Mouse (Mus musculus) stomach, embryonic 14.5 days (tissue): ENCODE data around the gene Cfap161. TPM values are rescaled to one million over a fixed set of nuclear protein-coding genes. Genes with fewer than 3 reads are reported as not detected.

Experiments used
- ATAC-seq: fragments of 200-750 bp; cut with Nextera tagmentation; 2 replicates; pipeline ENCODE4 v1.8.0; 2017; ENCODE audit warnings: low read depth, moderate TSS enrichment; ENCODE audit not compliant: insufficient number of reproducible peaks, insufficient read depth, low FRiP score
- H3K27ac ChIP-seq: fragments of 300-500 bp; sonication (generic); 2 replicates; pipeline ENCODE4 v1.5.1; 2014; ENCODE audit warnings: mild to moderate bottlenecking, low read length, moderate library complexity, mixed read lengths
- H3K27me3 ChIP-seq: fragments of 300-500 bp; sonication (generic); 2 replicates; pipeline ENCODE4 v1.6.1; 2014; ENCODE audit warnings: low read length, control low read depth, mixed read lengths; ENCODE audit not compliant: control insufficient read depth, insufficient read depth
- H3K36me3 ChIP-seq: fragments of 300-500 bp; sonication (generic); 2 replicates; pipeline ENCODE4 v1.6.1; 2014; ENCODE audit warnings: mild to moderate bottlenecking, control low read depth, low read length, moderate library complexity, mixed read lengths; ENCODE audit not compliant: control insufficient read depth, insufficient read depth
- H3K4me1 ChIP-seq: fragments of 300-500 bp; sonication (generic); 2 replicates; pipeline ENCODE4 v1.6.1; 2014; ENCODE audit warnings: low read length, control low read depth, mixed read lengths; ENCODE audit not compliant: control insufficient read depth, insufficient read depth
- H3K4me2 ChIP-seq: fragments of 300-500 bp; sonication (generic); replicated peaks from 2 replicates; pipeline ENCODE4 v1.6.1; 2014; ENCODE audit warnings: low read depth, low read length, control low read depth
- H3K4me3 ChIP-seq: fragments of 300-500 bp; sonication (generic); 2 replicates; pipeline ENCODE4 v1.5.1; 2014; ENCODE audit warnings: low read depth, low read length, control low read depth
- H3K9ac ChIP-seq: fragments of 300-500 bp; sonication (generic); replicated peaks from 2 replicates; pipeline ENCODE4 v1.6.1; 2014; ENCODE audit warnings: low read depth, mild to moderate bottlenecking, control low read depth, low read length, moderate library complexity, mixed read lengths
- H3K9me3 ChIP-seq: fragments of 300-500 bp; sonication (generic); 2 replicates; pipeline ENCODE4 v1.6.1; 2016; ENCODE audit warnings: low read depth, low read length, control low read depth; ENCODE audit not compliant: control insufficient read depth
- WGBS: fragments of 180-500 bp; shearing (Covaris S2); extraction: QIAGEN DNeasy Blood & Tissue Kit; methylation state at CpG from one replicate; pipeline ENCODE4 v1.1.7; 2014; 5-methylcytosine and 5-hydroxymethylcytosine counted together
- polyA plus RNA-seq: library from polyadenylated mRNA; unstranded; fragments of >200 nt; fragmentation: Nextera tagmentation; extraction: Ambion mirVana; gene quantifications from 2 replicates; pipeline ENCODE4 v1.2.1, GENCODE M21; 2014

The Cfap161 gene
- polyA plus RNA-seq, 1 experiment from 2014 or later, result 0.25 TPM

GRCm38 (mm10) chr7:83800561-83801482 lies 6.1 kb upstream of the Cfap161 start:
- H3K4me2 ChIP-seq, result no peak overlapping the region
- no peaks in the 10 kb centered on the region for H3K9me3 ChIP-seq
- ATAC-seq, result no peak
- WGBS, result 64% methylated on average over 8 of the region's 8 CpGs
- H3K4me3 ChIP-seq, result no peak overlapping the region
- H3K27ac ChIP-seq, result no peak overlapping the region
- H3K9ac ChIP-seq, result no peak overlapping the region
- no peaks in the 10 kb centered on the region for H3K36me3 ChIP-seq
- peaks cover 7% of the 10 kb centered on the region; the same call in 1 of the 2 replicates for H3K4me1 ChIP-seq
- no peaks in the 10 kb centered on the region for H3K27me3 ChIP-seq

GRCm38 (mm10) chr7:83800071-83800470 lies 5.4 kb upstream of the Cfap161 start:
- H3K9ac ChIP-seq, result no peak overlapping the region
- ATAC-seq, result no peak
- no peak overlapping the region for H3K4me3 ChIP-seq
- H3K9me3 ChIP-seq, result no peaks in the 10 kb centered on the region
- 76% methylated on average over 2 of the region's 2 CpGs for WGBS
- H3K4me1 ChIP-seq, result peaks cover 7% of the 10 kb centered on the region; the same call in 1 of the 2 replicates
- no peaks in the 10 kb centered on the region for H3K36me3 ChIP-seq
- no peak overlapping the region for H3K4me2 ChIP-seq
- H3K27ac ChIP-seq, result no peak overlapping the region
- H3K27me3 ChIP-seq, result no peaks in the 10 kb centered on the region

- ATAC-seq, result peak; percentile 54; the same call in 1 of the 2 replicates
- no peaks in the 10 kb centered on the region for H3K27me3 ChIP-seq
- H3K27ac ChIP-seq, result peak overlapping the region; percentile 64; the same call in 1 of the 2 replicates
These were observed 3.3 kb upstream of the Cfap161 start for GRCm38 (mm10) chr7:83798004-83798403.

GRCm38 (mm10) chr7:83796177-83796576 lies 1.5 kb upstream of the Cfap161 start:
- Histone ChIP-seq H3K4me1 (peaks cover 7% of the 10 kb centered on the region; the same call in 1 of the 2 replicates), H3K27ac (no peak overlapping the region), H3K36me3 (no peaks in the 10 kb centered on the region), H3K27me3 (no peaks in the 10 kb centered on the region), H3K4me3 (no peak overlapping the region), H3K9me3 (no peaks in the 10 kb centered on the region), H3K9ac (no peak overlapping the region), H3K4me2 (no peak overlapping the region)
- WGBS, result 70% methylated on average over 5 of the region's 5 CpGs
- ATAC-seq, result no peak

More at GRCm38 (mm10) chr7:83798004-83798403, 3.3 kb upstream of the Cfap161 start:
- peaks cover 7% of the 10 kb centered on the region; the same call in 1 of the 2 replicates for H3K4me1 ChIP-seq
- no peaks in the 10 kb centered on the region for H3K36me3 ChIP-seq
- H3K9me3 ChIP-seq, result no peaks in the 10 kb centered on the region
- H3K4me3 ChIP-seq, result no peak overlapping the region
- no peak overlapping the region for H3K4me2 ChIP-seq
- no peak overlapping the region for H3K9ac ChIP-seq

GRCm38 (mm10) chr7:83794006-83794683 lies 535 bp downstream of the Cfap161 start:
- no peak overlapping the region for H3K27ac ChIP-seq
- H3K4me3 ChIP-seq, result no peak overlapping the region
- no peaks in the 10 kb centered on the region for H3K27me3 ChIP-seq
- no peak overlapping the region for H3K9ac ChIP-seq
- no peaks in the 10 kb centered on the region for H3K9me3 ChIP-seq
- H3K4me2 ChIP-seq, result no peak overlapping the region
- peaks cover 7% of the 10 kb centered on the region; the same call in 1 of the 2 replicates for H3K4me1 ChIP-seq
- H3K36me3 ChIP-seq, result no peaks in the 10 kb centered on the region
- ATAC-seq, result no peak
- 41% methylated on average over 11 of the region's 11 CpGs for WGBS

- 84% methylated on average over 4 of the region's 4 CpGs for WGBS
- Histone ChIP-seq H3K36me3 (no peaks in the 10 kb centered on the region), H3K4me2 (no peak overlapping the region), H3K27ac (no peak overlapping the region), H3K4me1 (no peaks in the 10 kb centered on the region), H3K9ac (no peak overlapping the region), H3K9me3 (no peaks in the 10 kb centered on the region), H3K4me3 (no peak overlapping the region), H3K27me3 (no peaks in the 10 kb centered on the region)
- ATAC-seq, result no peak
These were observed 13.8 kb downstream of the Cfap161 start for GRCm38 (mm10) chr7:83780881-83781280.

- WGBS, result 64% methylated on average over 4 of the region's 4 CpGs
- H3K9ac ChIP-seq, result no peak overlapping the region
- no peaks in the 10 kb centered on the region for H3K36me3 ChIP-seq
- no peak overlapping the region for H3K4me3 ChIP-seq
- no peak overlapping the region for H3K4me2 ChIP-seq
- H3K9me3 ChIP-seq, result no peaks in the 10 kb centered on the region
- ATAC-seq, result no peak
- H3K4me1 ChIP-seq, result no peaks in the 10 kb centered on the region
- no peaks in the 10 kb centered on the region for H3K27me3 ChIP-seq
- no peak overlapping the region for H3K27ac ChIP-seq
These were observed 14.7 kb downstream of the Cfap161 start for GRCm38 (mm10) chr7:83780026-83780425.

GRCm38 (mm10) chr7:83779028-83779427 lies 15.7 kb downstream of the Cfap161 start:
- H3K27ac ChIP-seq, result no peak overlapping the region
- H3K4me1 ChIP-seq, result no peaks in the 10 kb centered on the region
- H3K9ac ChIP-seq, result no peak overlapping the region
- no peak for ATAC-seq
- WGBS, result 83% methylated on average over 2 of the region's 2 CpGs
- H3K4me3 ChIP-seq, result no peak overlapping the region
- H3K9me3 ChIP-seq, result no peaks in the 10 kb centered on the region
- no peaks in the 10 kb centered on the region for H3K27me3 ChIP-seq
- H3K36me3 ChIP-seq, result no peaks in the 10 kb centered on the region
- no peak overlapping the region for H3K4me2 ChIP-seq
